Mouse (Mus musculus): ENCODE data around the gene Acp4. TPM values are rescaled to one million over a fixed set of nuclear protein-coding genes. Genes with fewer than 3 reads are reported as not detected.
"Not testable (repeated sequence)": the region's sequence is repeated elsewhere in the genome, so short reads cannot be mapped to it uniquely, and the experiment has no call there.

Acp4 gene
- polyA plus RNA-seq, 1 experiment from 2014 or later: not detected

- Histone ChIP-seq H3K9me3 (no peaks in the 10 kb centered on the region), H3K27ac (no peak overlapping the region), H3K4me3 (no peak overlapping the region), H3K36me3 (no peaks in the 10 kb centered on the region), H3K9ac (no peak overlapping the region), H3K4me1 (peaks cover 5% of the 10 kb centered on the region; the same call in 1 of the 2 replicates), H3K4me2 (no peak overlapping the region), H3K27me3 (peaks cover 26% of the 10 kb centered on the region)
- no peak for ATAC-seq (ENCODE audit: borderline replicate concordance, extremely low read depth, low FRiP score, low TSS enrichment)
- WGBS: 66% methylated on average over 6 of the region's 6 CpGs
Measured at GRCm38 (mm10) chr7:44260410-44260809, 3.2 kb upstream of the Acp4 start.

GRCm38 (mm10) chr7:44254930-44255329 is 2.2 kb downstream of the Acp4 start:
- Histone ChIP-seq H3K4me3 (no peak overlapping the region), H3K9ac (no peak overlapping the region), H3K9me3 (no peaks in the 10 kb centered on the region), H3K4me1 (no peaks in the 10 kb centered on the region), H3K4me2 (no peak overlapping the region), H3K36me3 (peaks cover 24% of the 10 kb centered on the region), H3K27ac (no peak overlapping the region), H3K27me3 (no peaks in the 10 kb centered on the region)
- WGBS: 68% methylated on average over 6 of the region's 6 CpGs
- no peak for ATAC-seq (ENCODE audit: borderline replicate concordance, extremely low read depth, low FRiP score, low TSS enrichment)

GRCm38 (mm10) chr7:44253023-44253616 is 4.1 kb downstream of the Acp4 start:
- Histone ChIP-seq H3K36me3 (peaks cover 40% of the 10 kb centered on the region), H3K27ac (no peak overlapping the region), H3K9me3 (no peaks in the 10 kb centered on the region), H3K27me3 (no peaks in the 10 kb centered on the region), H3K4me2 (no peak overlapping the region), H3K9ac (no peak overlapping the region), H3K4me3 (no peak overlapping the region), H3K4me1 (peaks cover 4% of the 10 kb centered on the region)
- 59% methylated on average over 15 of the region's 15 CpGs for WGBS
- 0 out of 2 replicates have a peak, but pooled peaks have one; percentile 3 for ATAC-seq (ENCODE audit: borderline replicate concordance, extremely low read depth, low FRiP score, low TSS enrichment)

GRCm38 (mm10) chr7:44250732-44251275 is 6.4 kb downstream of the Acp4 start:
- not testable (repeated sequence) for H3K9me3 ChIP-seq; ATAC-seq (ENCODE audit: borderline replicate concordance, extremely low read depth, low FRiP score, low TSS enrichment); H3K27me3 ChIP-seq; H3K4me3 ChIP-seq; H3K27ac ChIP-seq; H3K9ac ChIP-seq; H3K4me2 ChIP-seq
- peaks cover 12% of the 10 kb centered on the region for H3K4me1 ChIP-seq
- WGBS: 83% methylated on average over 17 of the region's 17 CpGs
- H3K36me3 ChIP-seq: peaks cover 44% of the 10 kb centered on the region

- Histone ChIP-seq H3K4me1 (peaks cover 19% of the 10 kb centered on the region), H3K36me3 (peaks cover 44% of the 10 kb centered on the region), H3K27ac (no peak overlapping the region), H3K27me3 (no peaks in the 10 kb centered on the region), H3K4me2 (no peak overlapping the region), H3K4me3 (no peak overlapping the region), H3K9ac (no peak overlapping the region), H3K9me3 (no peaks in the 10 kb centered on the region)
- 93% methylated on average over 4 of the region's 4 CpGs for WGBS
- no peak for ATAC-seq (ENCODE audit: borderline replicate concordance, extremely low read depth, low FRiP score, low TSS enrichment)
Measured at GRCm38 (mm10) chr7:44249248-44249647, 7.9 kb downstream of the Acp4 start.

- Histone ChIP-seq H3K27ac (no peak overlapping the region), H3K4me3 (peak overlapping the region; percentile 99), H3K27me3 (no peaks in the 10 kb centered on the region), H3K9ac (peak overlapping the region; percentile 91; the same call in 1 of the 2 replicates), H3K4me1 (peaks cover 19% of the 10 kb centered on the region), H3K4me2 (peak overlapping the region; percentile 63), H3K9me3 (no peaks in the 10 kb centered on the region), H3K36me3 (peaks cover 42% of the 10 kb centered on the region)
- WGBS: 75% methylated on average over 2 of the region's 2 CpGs
- ATAC-seq (ENCODE audit: borderline replicate concordance, extremely low read depth, low FRiP score, low TSS enrichment): no peak
Measured at GRCm38 (mm10) chr7:44247971-44248370, 9.2 kb downstream of the Acp4 start.

- ATAC-seq (ENCODE audit: borderline replicate concordance, extremely low read depth, low FRiP score, low TSS enrichment): peak; percentile 23; the same call in 1 of the 2 replicates
- WGBS: under 1% methylated on average over 23 of the region's 23 CpGs
Measured at GRCm38 (mm10) chr7:44246984-44247470, 10.2 kb downstream of the Acp4 start.

GRCm38 (mm10) chr7:44246055-44246983 is 10.9 kb downstream of the Acp4 start, which contains the start of the genes 1700028J19Rik and 2410002F23Rik:
1700028J19Rik (minus strand) TSS chr7:44246695.
2410002F23Rik (plus strand) TSS chr7:44246722.
- peak within 1 kb of the TSS; percentile 93 for H3K27ac ChIP-seq
- H3K9ac ChIP-seq: peak within 1 kb of the TSS; percentile 91
- under 1% methylated on average over 62 of the region's 62 CpGs for WGBS
- peaks cover 31% of the 10 kb centered on the region for H3K36me3 ChIP-seq
- peaks cover 19% of the 10 kb centered on the region for H3K4me1 ChIP-seq
- ATAC-seq (ENCODE audit: borderline replicate concordance, extremely low read depth, low FRiP score, low TSS enrichment): peak; percentile 80
- H3K4me2 ChIP-seq: peak within 1 kb of the TSS; percentile 63
- no peaks in the 10 kb centered on the region for H3K27me3 ChIP-seq
- H3K9me3 ChIP-seq: no peaks in the 10 kb centered on the region
- H3K4me3 ChIP-seq: peak within 1 kb of the TSS; percentile 99

More at GRCm38 (mm10) chr7:44246984-44247470, 10.2 kb downstream of the Acp4 start:
- Histone ChIP-seq H3K27me3 (no peaks in the 10 kb centered on the region), H3K36me3 (peaks cover 33% of the 10 kb centered on the region), H3K4me3 (peak overlapping the region; percentile 99), H3K4me1 (peaks cover 19% of the 10 kb centered on the region), H3K9me3 (no peaks in the 10 kb centered on the region), H3K4me2 (peak overlapping the region; percentile 63), H3K9ac (peak overlapping the region; percentile 91), H3K27ac (peak overlapping the region; percentile 93)

GRCm38 (mm10) chr7:44244080-44244479 is 13.1 kb downstream of the Acp4 start:
- H3K27me3 ChIP-seq: no peaks in the 10 kb centered on the region
- ATAC-seq (ENCODE audit: borderline replicate concordance, extremely low read depth, low FRiP score, low TSS enrichment): no peak
- no peak overlapping the region for H3K9ac ChIP-seq
- H3K4me3 ChIP-seq: no peak overlapping the region
- H3K4me1 ChIP-seq: peaks cover 19% of the 10 kb centered on the region
- no peak overlapping the region for H3K4me2 ChIP-seq
- WGBS: 60% methylated on average over 1 of the region's 1 CpGs
- H3K9me3 ChIP-seq: no peaks in the 10 kb centered on the region
- H3K27ac ChIP-seq: no peak overlapping the region
- peaks cover 11% of the 10 kb centered on the region for H3K36me3 ChIP-seq

GRCm38 (mm10) chr7:44241163-44241562 is 16.0 kb downstream of the Acp4 start:
- Histone ChIP-seq H3K4me3 (no peak overlapping the region), H3K4me2 (no peak overlapping the region), H3K27ac (no peak overlapping the region), H3K27me3 (no peaks in the 10 kb centered on the region), H3K4me1 (peaks cover 7% of the 10 kb centered on the region; the same call in 1 of the 2 replicates), H3K9ac (no peak overlapping the region), H3K9me3 (no peaks in the 10 kb centered on the region), H3K36me3 (no peaks in the 10 kb centered on the region)
- no peak for ATAC-seq (ENCODE audit: borderline replicate concordance, extremely low read depth, low FRiP score, low TSS enrichment)
- 61% methylated on average over 2 of the region's 2 CpGs for WGBS

GRCm38 (mm10) chr7:44240712-44241111 is 16.5 kb downstream of the Acp4 start:
- 33% methylated on average over 1 of the region's 1 CpGs for WGBS
- no peaks in the 10 kb centered on the region for H3K36me3 ChIP-seq
- no peak overlapping the region for H3K4me3 ChIP-seq

More at GRCm38 (mm10) chr7:44240712-44241111, 16.5 kb downstream of the Acp4 start:
- Histone ChIP-seq H3K27ac (no peak overlapping the region), H3K9me3 (no peaks in the 10 kb centered on the region), H3K9ac (no peak overlapping the region), H3K4me1 (peaks cover 7% of the 10 kb centered on the region; the same call in 1 of the 2 replicates), H3K4me2 (no peak overlapping the region), H3K27me3 (no peaks in the 10 kb centered on the region)
- ATAC-seq (ENCODE audit: borderline replicate concordance, extremely low read depth, low FRiP score, low TSS enrichment): no peak

Measured in lung, embryonic 15.5 days (tissue).